ENCODE assay signal across 8 mouse cellular contexts in genomic region chr9:58544879-58545324, GRCm38 (mm10). TPM values are rescaled to one million over a fixed set of nuclear protein-coding genes. Genes with fewer than 3 reads are reported as not detected.
DNase-seq lines count a peak whose midpoint lies in the region; ATAC-seq and TF ChIP-seq lines count a peak whose summit lies in the region.

No protein-coding gene starts in this region.

- H3K4me2 ChIP-seq in hindbrain, embryonic 13.5 days, result peak overlapping the region; percentile 23; the same call in 1 of the 2 replicates

- H3K27ac ChIP-seq in hindbrain, embryonic 13.5 days, result no peak overlapping the region; the same call in 1 of the 2 replicates

- no peaks in the 10 kb centered on the region for H3K27me3 ChIP-seq in hindbrain, embryonic 13.5 days

- peaks cover 9% of the 10 kb centered on the region for H3K4me1 ChIP-seq in lung, adult 2 months (ENCODE audit: control insufficient read depth, insufficient read depth, low read length)
- H3K4me1 ChIP-seq in hindbrain, embryonic 13.5 days (replicated peaks), result peaks cover 59% of the 10 kb centered on the region

- peak overlapping the region; percentile 51; the same call in 1 of the 2 replicates for H3K9ac ChIP-seq in hindbrain, embryonic 13.5 days

- peak overlapping the region; percentile 45 for H3K4me3 ChIP-seq in lung, adult 2 months (replicated peaks; ENCODE audit: extremely low read depth, low read depth, low read length)
- H3K4me3 ChIP-seq in hindbrain, embryonic 13.5 days, result 0 out of 2 replicates have a peak overlapping the region, but pooled peaks have one; percentile 17

- ATAC-seq in hindbrain, embryonic 13.5 days (ENCODE audit: low FRiP score), result no peak

- peak; percentile 42 for DNase-seq in cerebellum, adult 11-12 months
- no peak for DNase-seq in cerebellum, postnatal 36 days
- no peak for DNase-seq in lung, adult 2 months
- no peak for DNase-seq in lung, postnatal 4 days
- DNase-seq in right cerebral cortex, postnatal 25 days, result peak; percentile 62
- no peak for DNase-seq in adrenal gland, adult 8-10 months
- no peak for DNase-seq in B cell, adult 2 months

- H3K9me3 ChIP-seq in hindbrain, embryonic 13.5 days, result no peaks in the 10 kb centered on the region

- WGBS in lung, adult 2 months, result 52% methylated on average over 4 of the region's 4 CpGs
- WGBS in hindbrain, embryonic 13.5 days, result 68% methylated on average over 4 of the region's 4 CpGs

- TF ChIP-seq POLR2A in lung, adult 2 months (IDR thresholded peaks at IDR 0.05; ENCODE audit: borderline replicate concordance, extremely low read depth, low read depth, low read length), result no peak

- 0 out of 2 replicates have a peak, but pooled peaks cover 3% of the 10 kb centered on the region for H3K36me3 ChIP-seq in hindbrain, embryonic 13.5 days

- no peak for TF ChIP-seq CTCF in lung, adult 2 months (IDR thresholded peaks at IDR 0.05; ENCODE audit: insufficient read depth, low read length)

RNA-seq across cellular contexts. Expression of gene Cd276, which starts 10.3 kb away (rescaled TPM):
- 6.8 and 8.8 TPM in 2 replicates for polyA plus RNA-seq in lung, adult 2 months (2012; rRNA removed)
- polyA plus RNA-seq in hindbrain, embryonic 13.5 days (2015; fragmentation: Nextera tagmentation; extraction: Ambion mirVana), result 34.1 and 34.4 TPM in 2 replicates
- total RNA-seq in adrenal gland, adult 8-10 months (2022), result 10 to 100 TPM; 10.2 to 13.1 (median 10.8) TPM

RNA-seq across cellular contexts. Expression of gene Nptn, which starts 37.1 kb away (rescaled TPM):
- polyA plus RNA-seq in lung, adult 2 months (2012; rRNA removed), result 465 and 530 TPM in 2 replicates
- polyA plus RNA-seq in hindbrain, embryonic 13.5 days (2015; fragmentation: Nextera tagmentation; extraction: Ambion mirVana), result 140 and 144 TPM in 2 replicates
- total RNA-seq in adrenal gland, adult 8-10 months (2022), result 100 to 1,000 TPM; 139 to 182 (median 167) TPM

RNA-seq across cellular contexts. Expression of gene Insyn1, which starts 56.5 kb away (rescaled TPM):
- 10.3 and 11.4 TPM in 2 replicates for polyA plus RNA-seq in lung, adult 2 months (2012; rRNA removed)
- 5.0 and 6.8 TPM in 2 replicates for polyA plus RNA-seq in hindbrain, embryonic 13.5 days (2015; fragmentation: Nextera tagmentation; extraction: Ambion mirVana)
- total RNA-seq in adrenal gland, adult 8-10 months (2022), result 10 to 100 TPM; 10.8 to 13.7 (median 12.4) TPM

Comparison
In these comparisons a context has a peak if more than half of its experiments do, and no peak if none do; other contexts are left out.
1. DNase-seq: peak in cerebellum, adult 11-12 months (single experiment) and right cerebral cortex, postnatal 25 days (single experiment); none in cerebellum, postnatal 36 days (0 of 2), lung, adult 2 months (single experiment), lung, postnatal 4 days (0 of 2), adrenal gland, adult 8-10 months (single experiment) and B cell, adult 2 months (0 of 2).